Mouse (Mus musculus) ES-CJ7 (cell line): Measurements from ENCODE around the gene Pdzd3.

Experiments
- DNase-seq: peaks from one replicate; pipeline ENCODE4 v3.0.0; 2011; ENCODE audit warnings: low read depth, low spot score

Gene Pdzd3

DNA sequence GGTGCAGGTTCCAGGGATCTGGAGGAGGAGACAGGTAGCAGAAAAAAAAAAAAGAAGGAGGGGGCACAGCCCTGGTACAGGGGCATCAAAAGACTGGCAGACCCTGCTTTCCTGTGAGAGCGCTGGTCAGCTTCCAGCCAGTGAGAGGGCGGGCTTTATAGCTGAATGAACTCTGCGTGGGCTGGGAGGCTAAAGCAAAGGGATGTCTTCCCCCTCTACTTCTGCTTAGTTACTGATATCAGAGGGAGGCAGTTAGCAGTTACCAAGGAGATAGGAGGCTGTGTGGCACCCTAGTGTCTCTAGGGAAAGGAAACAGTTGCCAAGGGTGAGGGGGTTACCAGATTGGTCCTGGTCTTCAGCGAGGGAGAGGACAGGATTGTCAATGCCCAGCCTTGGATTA is 826 bp downstream of the Pdzd3 start:
- no peak for DNase-seq

DNA sequence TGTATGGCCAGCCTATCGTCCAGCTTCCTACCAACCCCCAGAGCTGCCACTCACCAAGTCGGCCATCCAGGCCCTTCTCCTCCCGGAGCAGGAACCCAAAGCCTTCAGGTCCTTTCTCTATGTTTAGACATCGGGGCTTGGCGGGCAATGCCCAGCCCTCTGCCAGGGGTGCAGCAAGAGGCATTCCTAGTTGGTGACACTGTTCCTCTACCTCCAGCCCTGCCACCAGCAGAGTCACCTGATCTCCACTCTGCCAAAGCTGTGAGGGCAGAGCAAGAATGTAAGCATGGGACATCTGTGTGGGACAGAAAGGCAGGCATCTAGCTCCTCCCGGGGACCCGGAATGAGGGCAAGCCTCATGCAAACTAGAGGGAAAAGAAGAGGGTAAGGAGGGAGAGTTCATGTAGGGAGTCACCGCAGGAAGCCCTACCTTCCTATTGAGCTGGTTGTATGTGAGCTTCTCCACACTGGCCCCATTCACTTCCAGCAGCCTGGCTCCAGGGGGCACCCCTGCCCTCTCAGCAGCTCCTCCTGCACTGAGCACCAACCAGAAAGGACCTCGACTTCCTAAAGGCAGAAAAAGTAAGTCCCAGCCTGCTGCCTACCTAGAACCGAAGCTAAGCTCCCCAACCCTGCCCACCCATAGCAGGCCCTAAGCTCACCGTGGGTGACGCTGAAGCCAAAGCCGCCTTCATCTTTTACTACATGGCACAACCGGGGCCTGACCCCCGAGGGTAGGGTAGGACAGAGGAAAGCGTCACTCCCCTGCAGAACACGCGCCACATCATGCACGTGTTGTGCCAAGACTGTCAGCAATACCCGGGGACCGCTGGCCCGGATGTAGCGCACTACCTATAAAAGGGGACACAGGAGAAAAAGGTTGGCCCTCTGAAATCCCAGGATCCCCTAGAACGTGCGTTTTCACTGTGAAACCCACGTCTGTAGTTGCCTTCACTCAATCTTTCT is 1.8 kb downstream of the Pdzd3 start:
- DNase-seq, result peak; percentile 83

- no peak for DNase-seq
Observed at GRCm38 (mm10) chr9:44247907-44248306, 3.4 kb downstream of the Pdzd3 start.

- no peak for DNase-seq
Observed at GRCm38 (mm10) chr9:44243621-44244020, 7.7 kb downstream of the Pdzd3 start.

DNA sequence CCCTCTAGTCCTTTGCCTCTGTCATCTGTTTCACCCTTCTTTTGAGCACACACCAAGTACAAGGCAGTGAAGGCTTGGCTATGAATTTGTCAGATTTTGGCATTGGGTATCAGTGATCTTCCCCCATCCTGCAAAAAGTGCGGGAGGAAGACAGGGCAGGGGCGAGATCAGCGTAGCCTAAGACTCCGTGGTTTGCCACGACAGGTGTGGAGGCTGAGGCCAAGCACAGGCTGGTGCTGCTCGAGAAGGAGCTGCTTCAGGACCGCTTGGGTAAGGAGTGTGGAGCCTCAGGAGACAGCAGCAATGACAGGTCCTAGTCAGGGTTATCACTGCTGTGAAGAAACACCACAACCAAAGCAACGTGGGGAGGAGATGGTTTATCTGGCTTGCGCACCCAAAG is 9.9 kb downstream of the Pdzd3 start:
- no peak for DNase-seq

- no peak for DNase-seq
Observed at GRCm38 (mm10) chr9:44240911-44241310, 10.4 kb downstream of the Pdzd3 start.

DNA sequence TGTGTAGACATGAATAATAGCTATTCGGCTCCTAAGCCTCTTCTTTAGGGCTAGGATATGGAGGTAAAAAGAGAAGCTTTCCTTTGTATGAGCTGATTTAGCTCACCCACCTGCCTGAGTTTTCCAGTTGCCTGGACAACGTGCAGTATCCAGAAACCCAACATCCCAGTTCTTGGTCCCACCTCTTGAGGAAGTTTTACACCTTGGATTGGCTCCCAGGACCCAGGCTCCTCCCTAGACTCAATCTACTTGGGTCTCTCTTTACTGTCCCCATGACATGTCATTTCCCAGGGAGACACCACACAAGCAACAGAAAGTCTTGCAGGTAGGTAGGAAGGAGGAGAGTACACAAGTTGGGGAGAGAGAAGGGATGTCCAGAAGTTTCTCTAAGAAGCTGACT is 10.9 kb downstream of the Pdzd3 start, which contains the start of gene Ccdc153:
Ccdc153 (plus strand) TSS at position 278 of the 400 bp plus-strand sequence.
- DNase-seq, result no peak

DNA sequence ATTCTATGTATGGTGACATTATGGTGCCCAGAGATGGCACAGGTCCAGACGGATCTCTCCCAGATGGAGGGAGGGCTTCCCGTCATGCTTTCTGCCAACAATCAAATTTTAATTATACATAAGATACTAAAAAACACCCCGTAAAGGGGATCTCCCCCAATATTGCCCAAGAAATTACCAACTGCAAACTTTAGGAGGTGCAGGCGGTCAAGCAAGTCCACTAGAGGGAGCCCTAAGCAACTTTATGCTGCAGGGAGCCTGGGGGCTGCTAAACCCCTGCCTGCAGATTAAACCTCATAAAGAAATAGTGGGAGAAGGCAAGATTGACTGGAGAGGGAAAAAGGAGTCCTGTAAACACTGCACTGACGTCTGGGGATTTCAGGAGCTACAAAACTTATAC is 11.8 kb downstream of the Pdzd3 start:
- DNase-seq, result peak; percentile 45

DNA sequence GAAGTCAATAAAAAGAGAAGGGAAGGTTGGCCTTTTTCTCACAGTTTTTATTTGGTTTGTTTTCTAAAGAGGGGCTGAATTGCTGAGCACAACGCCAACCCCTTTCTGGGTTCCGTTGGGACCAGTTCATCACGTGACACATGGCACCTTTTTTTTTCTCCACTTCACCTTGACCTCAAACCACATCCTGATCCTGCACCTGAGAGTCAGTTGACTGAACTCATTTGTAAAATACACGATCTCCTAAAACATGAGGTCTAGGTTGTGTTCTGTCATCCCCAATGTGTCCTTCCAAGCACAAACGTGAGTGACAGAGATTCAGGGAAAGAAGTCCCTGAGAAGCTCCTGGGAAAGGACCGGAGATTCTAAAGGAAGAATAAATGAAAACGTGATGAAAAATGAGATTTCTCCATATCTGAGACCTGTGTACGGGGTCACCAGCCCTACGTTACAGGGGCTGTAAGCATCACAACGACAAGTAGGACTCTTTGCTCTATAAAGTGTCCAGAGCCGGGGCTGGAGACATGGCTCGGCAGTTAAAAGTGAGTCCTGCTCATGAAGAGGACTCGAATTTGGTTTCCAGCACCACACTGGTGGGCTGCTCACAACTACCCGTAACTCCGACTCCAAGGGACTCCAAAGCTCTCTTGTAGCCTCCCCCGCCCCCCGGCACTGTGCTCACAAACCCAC is 12.6 kb downstream of the Pdzd3 start:
- DNase-seq, result no peak

GRCm38 (mm10) chr9:44237128-44237527 is 14.1 kb downstream of the Pdzd3 start:
- no peak for DNase-seq

- no peak for DNase-seq
Observed at GRCm38 (mm10) chr9:44236601-44237000, 14.7 kb downstream of the Pdzd3 start.

- DNase-seq, result peak; percentile 69
Observed at GRCm38 (mm10) chr9:44234479-44235427, 16.5 kb downstream of the Pdzd3 start.

DNA sequence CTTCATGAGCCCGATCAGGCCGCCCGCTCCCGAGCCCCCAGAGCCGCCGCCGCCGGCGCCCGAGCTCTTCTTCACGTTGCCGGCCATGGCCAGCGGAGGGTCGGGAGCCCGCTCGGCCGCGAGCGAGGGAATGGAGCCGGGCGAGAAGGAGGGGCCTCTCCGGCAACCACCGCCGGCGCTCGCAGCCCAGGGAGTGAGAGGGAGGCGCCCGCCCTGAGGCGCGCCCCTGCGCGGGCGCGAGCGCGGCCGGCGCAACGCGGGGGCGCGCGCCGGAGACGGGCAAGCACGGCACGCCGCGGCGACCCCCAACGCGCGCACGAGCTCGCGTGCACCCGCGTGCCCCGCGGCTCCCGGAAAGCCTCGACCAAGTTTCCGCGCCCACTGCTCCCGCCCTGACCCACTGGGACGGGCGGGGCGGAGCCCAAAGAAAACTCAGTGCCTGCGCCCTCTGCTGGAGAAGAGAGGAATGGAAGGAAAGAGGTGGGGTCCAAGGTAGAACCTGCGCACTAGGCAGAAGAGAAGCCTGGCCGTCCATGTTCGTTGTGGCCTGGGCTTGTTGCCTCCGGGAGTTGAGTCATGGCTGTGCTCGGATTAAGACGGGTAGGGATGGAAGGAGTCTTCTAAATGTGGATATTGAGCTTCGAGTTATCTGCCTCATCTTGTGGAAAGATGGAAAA is 17.3 kb downstream of the Pdzd3 start, which contains the start of gene Cbl:
Cbl (minus strand) TSS at position 248 of the 677 bp plus-strand sequence.
- peak; percentile 97 for DNase-seq

- DNase-seq, result peak; percentile 72
Observed at GRCm38 (mm10) chr9:44233021-44233801, 18.1 kb downstream of the Pdzd3 start.

DNA sequence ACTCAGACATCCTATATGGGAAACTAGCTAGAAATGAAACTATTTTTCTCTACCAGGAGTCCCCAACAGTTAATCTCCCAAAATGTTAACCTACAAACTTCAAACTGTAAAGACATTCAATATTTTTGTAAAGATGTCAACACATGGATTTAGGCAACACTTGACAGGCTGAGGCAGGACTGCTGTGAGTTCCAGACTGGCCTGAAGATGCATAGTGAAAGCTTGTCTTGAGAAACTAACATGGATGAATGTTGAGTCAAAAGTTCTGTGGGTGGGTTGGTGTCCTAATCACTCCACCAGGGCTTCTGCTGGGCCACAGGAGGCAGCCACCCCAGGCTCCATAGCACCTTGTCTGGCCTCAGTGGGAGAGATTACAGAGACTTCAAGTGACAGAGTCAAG is 19.7 kb downstream of the Pdzd3 start:
- no peak for DNase-seq

DNA sequence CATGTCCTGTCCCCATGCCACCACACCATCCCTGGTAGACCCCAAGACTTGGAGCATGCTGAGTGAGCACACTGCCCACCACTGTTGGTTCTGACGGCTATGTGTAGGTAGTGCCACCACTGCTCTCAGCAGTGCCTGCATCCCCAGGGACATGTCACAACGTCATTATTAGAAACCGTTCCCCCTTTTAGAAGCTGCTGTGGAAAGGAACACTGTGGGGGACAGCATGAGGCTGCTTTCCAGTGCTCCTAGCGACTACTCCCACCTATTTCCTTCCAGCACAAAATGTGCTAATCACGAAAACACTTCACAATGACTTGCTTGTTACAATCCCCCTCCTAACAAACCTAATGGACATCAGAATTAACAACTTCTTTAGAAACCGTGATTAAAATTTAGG is 25.3 kb downstream of the Pdzd3 start:
- no peak for DNase-seq

DNA sequence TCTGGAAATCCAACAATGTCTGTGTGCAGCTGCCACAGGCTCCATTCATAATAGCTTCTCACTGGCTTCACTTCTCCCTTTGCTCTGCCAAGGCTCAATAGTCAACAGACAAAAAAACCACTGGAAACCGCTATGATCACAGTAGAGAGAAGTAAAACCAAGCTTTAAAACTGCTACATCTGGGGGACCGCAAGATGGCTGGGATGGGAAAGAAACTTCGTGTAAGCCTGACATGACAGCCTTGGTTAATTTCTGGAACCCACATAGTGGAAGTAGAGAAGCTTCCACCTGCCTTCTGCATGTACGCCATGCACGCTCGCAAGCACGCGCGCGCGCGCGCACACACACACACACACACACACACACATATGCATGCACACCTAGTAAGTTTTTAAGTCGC is 37.7 kb downstream of the Pdzd3 start:
- DNase-seq, result no peak

GRCm38 (mm10) chr9:44212406-44212805 is 38.9 kb downstream of the Pdzd3 start:
- DNase-seq, result no peak

- DNase-seq, result no peak
Observed at GRCm38 (mm10) chr9:44209416-44209815, 41.9 kb downstream of the Pdzd3 start.

GRCm38 (mm10) chr9:44207840-44208239 is 43.4 kb downstream of the Pdzd3 start:
- DNase-seq, result no peak
